Mouse (Mus musculus) layer of hippocampus, postnatal 25 days (tissue): Measurements from ENCODE around the gene Scrn1. TPM values are rescaled to one million over a fixed set of nuclear protein-coding genes. Genes with fewer than 3 reads are reported as not detected.

Experiments
- DNase-seq, 2 experiments: peaks; one replicate each; pipeline ENCODE4 v3.0.0; 2022; ENCODE audit warnings: mixed read lengths in 2 of 2, low spot score in 1 of 2; ENCODE audit errors: extremely low spot score in 1 of 2
- total RNA-seq, 2 experiments: library from RNA; stranded (reverse); gene quantifications; 2 replicates each; pipeline ENCODE4 v1.2.3; 2021

The Scrn1 gene
- total RNA-seq, 2 experiments from 2014 or later, result 101 to 103 TPM

- no peak for DNase-seq
These were observed 3.5 kb upstream of the Scrn1 start for GRCm38 (mm10) chr6:54569776-54570175.

GRCm38 (mm10) chr6:54566546-54566919, 244 bp upstream of the Scrn1 start:
- no peak for DNase-seq

- no peak for DNase-seq
These were observed 1.3 kb downstream of the Scrn1 start for GRCm38 (mm10) chr6:54565012-54565411.

GRCm38 (mm10) chr6:54564506-54564991, 1.7 kb downstream of the Scrn1 start:
- DNase-seq, result no peak

- DNase-seq, result no peak
These were observed 2.7 kb downstream of the Scrn1 start for GRCm38 (mm10) chr6:54563561-54563960.

- no peak for DNase-seq
These were observed 4.1 kb downstream of the Scrn1 start for GRCm38 (mm10) chr6:54562018-54562809.

- DNase-seq, result no peak
These were observed 7.8 kb downstream of the Scrn1 start for GRCm38 (mm10) chr6:54558466-54558865.

GRCm38 (mm10) chr6:54557671-54558070, 8.6 kb downstream of the Scrn1 start:
- no peak for DNase-seq

- no peak for DNase-seq
These were observed 10.5 kb downstream of the Scrn1 start for GRCm38 (mm10) chr6:54555816-54556215.

GRCm38 (mm10) chr6:54554341-54555110, 11.8 kb downstream of the Scrn1 start:
- DNase-seq, result no peak

GRCm38 (mm10) chr6:54553632-54554031, 12.7 kb downstream of the Scrn1 start:
- no peak for DNase-seq

- no peak for DNase-seq
These were observed 13.4 kb downstream of the Scrn1 start for GRCm38 (mm10) chr6:54552721-54553413.

- DNase-seq, result no peak
These were observed 15.4 kb downstream of the Scrn1 start for GRCm38 (mm10) chr6:54550801-54551323.

- no peak for DNase-seq
These were observed 17.0 kb downstream of the Scrn1 start for GRCm38 (mm10) chr6:54549311-54549710.

GRCm38 (mm10) chr6:54548314-54549019, 17.8 kb downstream of the Scrn1 start:
- no peak for DNase-seq

- no peak for DNase-seq
These were observed 22.6 kb downstream of the Scrn1 start for GRCm38 (mm10) chr6:54543646-54544045.

- DNase-seq, result no peak
These were observed 23.5 kb downstream of the Scrn1 start for GRCm38 (mm10) chr6:54542836-54543235.

- no peak for DNase-seq
These were observed 25.9 kb downstream of the Scrn1 start for GRCm38 (mm10) chr6:54540252-54540887.

- no peak for DNase-seq
These were observed 26.9 kb downstream of the Scrn1 start for GRCm38 (mm10) chr6:54539396-54539795.

GRCm38 (mm10) chr6:54538773-54539173, 27.5 kb downstream of the Scrn1 start:
- DNase-seq, result no peak
